In the genomic region with DNA sequence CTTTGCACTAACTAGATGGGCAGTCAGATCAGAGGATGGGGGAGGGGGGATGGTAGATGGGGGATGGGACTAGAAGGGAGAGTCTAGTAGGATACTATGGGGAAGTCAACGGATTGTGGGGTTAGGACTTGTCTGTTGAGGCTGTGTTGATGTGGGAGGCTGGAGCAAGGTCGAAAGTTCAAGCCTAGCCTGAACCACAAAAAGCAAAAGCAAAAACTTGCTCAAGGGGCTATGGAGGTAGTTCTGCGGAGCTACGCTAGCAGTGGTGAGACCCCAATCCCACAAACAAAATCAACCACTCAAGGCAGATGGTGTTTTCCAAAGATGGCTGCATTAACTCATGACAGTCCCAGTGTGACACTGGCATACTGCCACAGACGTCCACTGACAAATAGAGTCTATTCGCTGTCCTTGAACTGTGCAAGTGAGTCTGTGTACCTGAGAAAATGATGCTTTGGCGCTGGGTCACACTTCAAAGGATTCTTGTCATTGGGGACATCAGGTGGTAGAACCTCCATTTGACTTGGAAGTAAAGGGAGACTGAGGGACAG, we compare ENCODE assay signal across 21 mouse cellular contexts. TPM values are rescaled to one million over a fixed set of nuclear protein-coding genes. Genes with fewer than 3 reads are reported as not detected.
DNase-seq lines count a peak whose midpoint lies in the region; ATAC-seq and TF ChIP-seq lines count a peak whose summit lies in the region.
"Had no signal": no experiment of that assay in that cellular context is flagged by ENCODE, and none has a peak within 500 bp of the region (broad histone marks: within the 10 kb centered on the region; RNA-seq: fewer than 3 reads in every experiment).

No protein-coding gene starts in this region.

- H3K4me3 ChIP-seq in hindbrain, postnatal 0 days (ENCODE audit: low read length): no peak overlapping the region
- H3K4me3 ChIP-seq in hindbrain, embryonic 10.5 days: no peak overlapping the region
- H3K4me3 ChIP-seq in midbrain, postnatal 0 days (ENCODE audit: low read depth, low read length): no peak overlapping the region
- no peak overlapping the region for H3K4me3 ChIP-seq in midbrain, embryonic 16.5 days (ENCODE audit: low read depth, low read length)
- H3K4me3 ChIP-seq: embryonic facial prominence, embryonic 13.5 days; forebrain, embryonic 12.5 days had no signal

- WGBS in hindbrain, postnatal 0 days: 71% methylated on average over 7 of the region's 7 CpGs
- WGBS in hindbrain, embryonic 10.5 days: 84% methylated on average over 7 of the region's 7 CpGs
- 84% methylated on average over 7 of the region's 7 CpGs for WGBS in midbrain, postnatal 0 days
- 80% methylated on average over 7 of the region's 7 CpGs for WGBS in midbrain, embryonic 16.5 days

- ATAC-seq in hindbrain, postnatal 0 days: no peak
- ATAC-seq in midbrain, postnatal 0 days (ENCODE audit: low FRiP score): no peak
- no peak for ATAC-seq in midbrain, embryonic 16.5 days
- ATAC-seq: activated CD4-positive, CD25-positive, alpha-beta regulatory T cell, adult 4 months; forebrain, embryonic 16.5 days; intestine, embryonic 16.5 days; Patski had no signal

- H3K4me1 ChIP-seq in hindbrain, postnatal 0 days (ENCODE audit: insufficient read depth, low read length): peaks cover 9% of the 10 kb centered on the region
- peaks cover 7% of the 10 kb centered on the region for H3K4me1 ChIP-seq in hindbrain, embryonic 10.5 days (replicated peaks)
- H3K4me1 ChIP-seq in midbrain, postnatal 0 days (ENCODE audit: insufficient read depth, low read length): no peaks in the 10 kb centered on the region
- no peaks in the 10 kb centered on the region for H3K4me1 ChIP-seq in midbrain, embryonic 16.5 days (ENCODE audit: control insufficient read depth, insufficient read depth, low read length)

- no peak overlapping the region for H3K4me2 ChIP-seq in hindbrain, postnatal 0 days (ENCODE audit: low read depth, low read length)
- no peak overlapping the region for H3K4me2 ChIP-seq in midbrain, postnatal 0 days (ENCODE audit: low read depth, low read length, poor library complexity, severe bottlenecking)
- no peak overlapping the region for H3K4me2 ChIP-seq in midbrain, embryonic 16.5 days (ENCODE audit: low read length)
- H3K4me2 ChIP-seq: embryonic facial prominence, embryonic 13.5 days; forebrain, embryonic 12.5 days; hindbrain, embryonic 14.5 days had no signal

- TF ChIP-seq CTCF in hindbrain, postnatal 0 days (IDR thresholded peaks at IDR 0.05; ENCODE audit: low read depth): no peak
- TF ChIP-seq CTCF in midbrain, postnatal 0 days (IDR thresholded peaks at IDR 0.05): no peak

- no peaks in the 10 kb centered on the region for H3K9me3 ChIP-seq in hindbrain, postnatal 0 days (ENCODE audit: low read length)
- no peaks in the 10 kb centered on the region for H3K9me3 ChIP-seq in hindbrain, embryonic 10.5 days
- no peaks in the 10 kb centered on the region for H3K9me3 ChIP-seq in midbrain, postnatal 0 days (ENCODE audit: low read length)
- no peaks in the 10 kb centered on the region for H3K9me3 ChIP-seq in midbrain, embryonic 16.5 days (replicated peaks; ENCODE audit: control insufficient read depth, low read length, poor library complexity, severe bottlenecking)
- H3K9me3 ChIP-seq: embryonic facial prominence, embryonic 13.5 days; forebrain, embryonic 12.5 days had no signal

- DNase-seq in cerebellum, postnatal 10 days: peak; percentile 81 to 83
- no peak for DNase-seq in cerebellum, adult 9-11 months
- peak; percentile 38 for DNase-seq in hindbrain, postnatal 0 days (ENCODE audit: low spot score)
- no peak for DNase-seq in hindbrain, embryonic 10.5 days (ENCODE audit: low spot score)
- DNase-seq in midbrain, postnatal 0 days (ENCODE audit: low spot score): peak; percentile 37
- no peak for DNase-seq in right cerebral cortex, postnatal 10 days (ENCODE audit: low spot score in 2 of 2)
- no peak for DNase-seq in thymus, postnatal 25 days
- DNase-seq: adrenal gland, adult 2 months; adrenal gland, postnatal 25 days; cerebellum, adult 11-12 months; gastrocnemius, postnatal 10 days; heart, postnatal 10 days had no signal

- H3K36me3 ChIP-seq in hindbrain, postnatal 0 days (ENCODE audit: insufficient read depth, low read length): no peaks in the 10 kb centered on the region
- H3K36me3 ChIP-seq in hindbrain, embryonic 10.5 days: no peaks in the 10 kb centered on the region
- no peaks in the 10 kb centered on the region for H3K36me3 ChIP-seq in midbrain, postnatal 0 days (ENCODE audit: insufficient read depth, low read length)
- no peaks in the 10 kb centered on the region for H3K36me3 ChIP-seq in midbrain, embryonic 16.5 days (ENCODE audit: control insufficient read depth, insufficient read depth, low read length)
- H3K36me3 ChIP-seq: embryonic facial prominence, embryonic 13.5 days; forebrain, embryonic 12.5 days had no signal

- H3K27ac ChIP-seq in hindbrain, postnatal 0 days: no peak overlapping the region
- no peak overlapping the region for H3K27ac ChIP-seq in hindbrain, embryonic 10.5 days
- no peak overlapping the region for H3K27ac ChIP-seq in midbrain, postnatal 0 days (ENCODE audit: low read depth, low read length)
- no peak overlapping the region for H3K27ac ChIP-seq in midbrain, embryonic 16.5 days (ENCODE audit: low read length)
- H3K27ac ChIP-seq: embryonic facial prominence, embryonic 13.5 days; forebrain, embryonic 12.5 days; hindbrain, embryonic 14.5 days had no signal

- no peaks in the 10 kb centered on the region for H3K27me3 ChIP-seq in hindbrain, postnatal 0 days (ENCODE audit: insufficient read depth, low read length)
- H3K27me3 ChIP-seq in hindbrain, embryonic 10.5 days (ENCODE audit: insufficient read depth, poor library complexity, severe bottlenecking): no peaks in the 10 kb centered on the region
- no peaks in the 10 kb centered on the region for H3K27me3 ChIP-seq in midbrain, postnatal 0 days (ENCODE audit: insufficient read depth, low read length)
- H3K27me3 ChIP-seq in midbrain, embryonic 16.5 days (ENCODE audit: control insufficient read depth, insufficient read depth, low read depth, low read length): no peaks in the 10 kb centered on the region
- H3K27me3 ChIP-seq: embryonic facial prominence, embryonic 13.5 days; forebrain, embryonic 12.5 days; Patski had no signal

- H3K9ac ChIP-seq in hindbrain, postnatal 0 days (replicated peaks; ENCODE audit: low read length): no peak overlapping the region
- H3K9ac ChIP-seq in midbrain, postnatal 0 days (replicated peaks; ENCODE audit: low read length, poor library complexity, severe bottlenecking): no peak overlapping the region
- H3K9ac ChIP-seq in midbrain, embryonic 16.5 days (ENCODE audit: low read depth, low read length): no peak overlapping the region
- H3K9ac ChIP-seq: embryonic facial prominence, embryonic 13.5 days; forebrain, embryonic 12.5 days; hindbrain, embryonic 14.5 days had no signal

RNA-seq across cellular contexts. Expression of a gene that starts 0.9 kb away (rescaled TPM):
- total RNA-seq in hindbrain, postnatal 0 days (2014; rRNA removed): 14.7 and 18.1 TPM in 2 replicates
- polyA plus RNA-seq in hindbrain, postnatal 0 days (2015; fragmentation: Nextera tagmentation; extraction: Ambion mirVana): 24.9 and 26.8 TPM in 2 replicates
- polyA plus RNA-seq in hindbrain, embryonic 10.5 days (2016; fragmentation: Nextera tagmentation; extraction: Ambion mirVana): 18.5 and 22.2 TPM in 2 replicates
- total RNA-seq in midbrain, postnatal 0 days (2014; rRNA removed): 12.0 and 15.5 TPM in 2 replicates
- polyA plus RNA-seq in midbrain, postnatal 0 days (2015; fragmentation: Nextera tagmentation; extraction: Ambion mirVana): 19.4 and 19.8 TPM in 2 replicates
- polyA plus RNA-seq in midbrain, embryonic 16.5 days (2015; fragmentation: Nextera tagmentation; extraction: Ambion mirVana): 20.6 and 22.5 TPM in 2 replicates

RNA-seq across cellular contexts. Expression of a gene that starts 41.0 kb away (rescaled TPM):
- 37.6 and 48.8 TPM in 2 replicates for total RNA-seq in hindbrain, postnatal 0 days (2014; rRNA removed)
- 9.4 and 11.1 TPM in 2 replicates for polyA plus RNA-seq in hindbrain, postnatal 0 days (2015; fragmentation: Nextera tagmentation; extraction: Ambion mirVana)
- polyA plus RNA-seq in hindbrain, embryonic 10.5 days (2016; fragmentation: Nextera tagmentation; extraction: Ambion mirVana): 8.1 and 10.2 TPM in 2 replicates
- 30.7 and 32.1 TPM in 2 replicates for total RNA-seq in midbrain, postnatal 0 days (2014; rRNA removed)
- 6.1 and 7.0 TPM in 2 replicates for polyA plus RNA-seq in midbrain, postnatal 0 days (2015; fragmentation: Nextera tagmentation; extraction: Ambion mirVana)
- 7.0 and 8.0 TPM in 2 replicates for polyA plus RNA-seq in midbrain, embryonic 16.5 days (2015; fragmentation: Nextera tagmentation; extraction: Ambion mirVana)
- total RNA-seq: hematopoietic stem cell, adult 5-6 weeks had no signal
- polyA plus RNA-seq: activated CD4-positive, CD25-positive, alpha-beta regulatory T cell, adult 4 months had no signal

Comparison
In these comparisons a context has a peak if more than half of its experiments do, and no peak if none do; other contexts are left out.
1. DNase-seq: peak in cerebellum, postnatal 10 days (2 of 2), hindbrain, postnatal 0 days (single experiment) and midbrain, postnatal 0 days (single experiment); none in cerebellum, adult 9-11 months (single experiment), hindbrain, embryonic 10.5 days (single experiment), right cerebral cortex, postnatal 10 days (0 of 2) and thymus, postnatal 25 days (single experiment).